Mouse (Mus musculus) thymus, adult 2 months (tissue): Measurements from ENCODE around the gene Gm13287. TPM values are rescaled to one million over a fixed set of nuclear protein-coding genes. Genes with fewer than 3 reads are reported as not detected.
"Not testable (repeated sequence)": the region's sequence is repeated elsewhere in the genome, so short reads cannot be mapped to it uniquely, and the experiment has no call there.

Experiments
- DNase-seq: peaks from one replicate; pipeline ENCODE4 v3.0.0; 2021
- H3K27ac ChIP-seq: fragments of 200-500 bp; 2 replicates; pipeline ENCODE4 v1.5.1; 2012; ENCODE audit warnings: low read length, control low read depth; ENCODE audit not compliant: control insufficient read depth, insufficient read depth
- H3K27me3 ChIP-seq: fragments of 200-500 bp; 2 replicates; pipeline ENCODE4 v1.6.1; 2012; ENCODE audit warnings: mild to moderate bottlenecking, low read length, moderate library complexity, mixed read lengths; ENCODE audit not compliant: control insufficient read depth, insufficient read depth
- H3K36me3 ChIP-seq: fragments of 200-500 bp; 2 replicates; pipeline ENCODE4 v1.6.1; 2012; ENCODE audit warnings: mild to moderate bottlenecking, low read length, moderate library complexity; ENCODE audit not compliant: control insufficient read depth, insufficient read depth
- H3K4me1 ChIP-seq: fragments of 200-500 bp; replicated peaks from 2 replicates; pipeline ENCODE4 v1.6.1; 2012; ENCODE audit warnings: low read length; ENCODE audit not compliant: control insufficient read depth, insufficient read depth
- H3K4me3 ChIP-seq: fragments of 200-500 bp; 2 replicates; pipeline ENCODE4 v1.5.1; 2012; ENCODE audit warnings: mild to moderate bottlenecking, low read length, control low read depth, moderate library complexity; ENCODE audit not compliant: control insufficient read depth, insufficient read depth
- CTCF ChIP-seq: fragments of 200-500 bp; IDR thresholded peaks from 2 replicates; pipeline ENCODE4 v1.5.1; 2012; ENCODE audit warnings: mild to moderate bottlenecking, control low read depth, low read length, moderate library complexity, borderline replicate concordance; ENCODE audit not compliant: control insufficient read depth, poor library complexity, insufficient read depth; ENCODE audit errors: extremely low read depth
- POLR2A ChIP-seq: fragments of 200-500 bp; IDR thresholded peaks from 2 replicates; pipeline ENCODE4 v1.6.1; 2012; ENCODE audit warnings: mild to moderate bottlenecking, low read length, control low read depth, moderate library complexity; ENCODE audit not compliant: control insufficient read depth, poor library complexity, insufficient read depth; ENCODE audit errors: extremely low read depth
- WGBS: fragments of 180-500 bp; shearing (Covaris S2); methylation state at CpG from one replicate; pipeline ENCODE4 v1.1.7; 2018; 5-methylcytosine and 5-hydroxymethylcytosine counted together
- polyA plus RNA-seq: library from polyadenylated mRNA; depleted of rRNA; stranded (reverse); fragments of >200 nt; gene quantifications from 2 replicates; pipeline ENCODE4 v1.2.3, GENCODE M21; 2012; rRNA removed

Gene Gm13287
- polyA plus RNA-seq = not detected in 2 replicates

DNA sequence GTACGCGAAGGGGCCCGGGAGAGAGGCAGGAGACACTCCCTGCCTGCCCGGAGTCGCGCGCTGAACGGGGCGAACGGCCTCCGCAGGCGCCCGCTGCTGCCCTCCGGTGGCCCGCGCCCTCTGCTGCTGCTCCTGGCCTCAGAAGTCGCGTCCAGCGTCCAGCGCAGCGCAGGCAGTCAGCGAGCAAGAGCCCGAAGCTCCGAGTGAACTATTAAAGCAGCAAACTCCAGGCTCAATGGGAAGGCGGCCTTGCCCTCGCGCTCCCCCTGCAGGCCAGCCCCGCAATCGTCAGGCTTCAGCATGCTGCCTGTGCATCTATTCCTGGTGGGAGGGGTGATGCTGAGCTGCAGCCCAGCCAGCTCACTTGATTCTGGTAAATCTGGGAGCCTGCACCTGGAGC is at the start of gene Gm13287:
Gene Gm13287, plus strand, starts transcription at position 301 of the 400 bp plus-strand sequence.
- no CpG with 5 or more reads among the region's 29 CpGs for WGBS
- not testable (repeated sequence) for H3K4me3 ChIP-seq, H3K4me1 ChIP-seq, DNase-seq, H3K27me3 ChIP-seq, H3K27ac ChIP-seq, H3K36me3 ChIP-seq

DNA sequence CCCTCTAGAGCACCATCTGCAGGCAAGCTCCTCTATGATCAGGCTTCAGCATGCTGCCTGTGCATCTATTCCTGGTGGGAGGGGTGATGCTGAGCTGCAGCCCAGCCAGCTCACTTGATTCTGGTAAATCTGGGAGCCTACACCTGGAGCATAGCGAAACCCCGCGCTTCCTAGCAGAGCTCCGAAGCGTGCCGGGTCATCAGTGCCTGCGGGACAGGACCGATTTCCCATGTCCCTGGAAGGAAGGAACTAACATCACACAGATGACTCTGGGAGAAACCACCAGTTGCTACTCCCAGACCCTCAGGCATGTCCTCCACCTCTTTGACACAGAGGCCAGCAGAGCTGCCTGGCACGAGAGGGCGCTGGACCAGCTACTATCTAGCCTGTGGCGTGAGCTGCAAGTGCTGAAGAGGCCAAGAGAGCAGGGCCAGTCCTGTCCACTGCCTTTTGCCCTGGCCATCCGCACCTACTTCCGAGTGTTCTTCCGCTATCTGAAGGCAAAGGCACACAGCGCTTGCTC is 48.2 kb upstream of the Gm13287 start, which contains the start of gene Gm13271:
Gene Gm13271, plus strand, starts transcription at position 51 of the 523 bp plus-strand sequence.
- H3K36me3 ChIP-seq, H3K27ac ChIP-seq, H3K4me1 ChIP-seq, H3K4me3 ChIP-seq, H3K27me3 ChIP-seq: not testable (repeated sequence)
- WGBS = 96% methylated on average over 15 of the region's 15 CpGs
- peak; percentile 80 for DNase-seq

DNA sequence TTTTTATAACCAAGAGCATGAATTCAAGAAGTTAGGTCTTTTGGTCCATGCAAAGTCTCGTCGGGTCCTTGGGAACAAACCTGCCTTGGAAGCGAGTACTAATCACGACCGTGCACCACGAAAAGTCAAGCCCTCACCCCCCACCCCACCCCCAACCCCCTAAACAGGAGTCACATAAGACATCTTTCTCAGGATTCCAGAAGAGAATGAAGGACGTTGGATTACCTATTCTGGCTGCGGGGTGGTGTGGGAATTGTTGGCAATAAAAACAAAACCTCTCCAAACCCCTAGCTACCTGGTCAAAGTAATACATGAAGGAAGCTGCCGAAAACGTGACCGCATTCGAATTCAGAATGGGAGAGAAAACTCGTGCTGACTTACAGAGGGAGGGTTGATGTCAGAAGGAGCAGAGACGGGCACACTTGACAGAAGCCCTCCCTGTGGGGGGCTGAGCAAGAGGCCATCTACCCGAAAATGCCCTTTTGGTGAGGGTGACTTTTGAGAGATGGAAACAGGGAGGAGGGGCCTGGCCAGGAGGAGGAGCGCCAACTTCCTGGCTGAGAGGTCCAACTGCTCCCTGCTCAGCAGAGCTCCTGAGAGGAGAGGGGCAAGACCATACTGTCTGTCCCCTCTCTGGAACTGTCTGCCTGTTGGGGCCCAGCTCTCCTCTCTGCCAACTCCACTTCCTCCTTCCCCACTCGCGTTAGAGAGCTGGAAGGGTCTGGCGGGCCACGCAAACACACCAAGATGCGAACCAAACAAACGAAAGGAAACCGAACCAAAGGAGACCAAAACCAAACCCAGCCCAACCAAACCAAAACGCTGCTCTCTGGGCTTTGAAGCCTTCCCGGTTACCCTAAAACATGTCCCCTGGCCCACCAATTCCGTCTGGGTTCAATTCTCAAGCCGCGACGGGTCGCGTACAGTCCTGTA is 46.2 kb upstream of the Gm13287 start:
- WGBS = 7% methylated on average over 29 of the region's 31 CpGs
- not testable (repeated sequence) for H3K36me3 ChIP-seq, H3K4me1 ChIP-seq, H3K27me3 ChIP-seq
- Histone ChIP-seq H3K27ac (peak overlapping the region; percentile 69), H3K4me3 (peak overlapping the region; percentile 58)
- DNase-seq = peak; percentile 25
- TF ChIP-seq POLR2A = peak; percentile 14; the same call in 1 of the 2 replicates

DNA sequence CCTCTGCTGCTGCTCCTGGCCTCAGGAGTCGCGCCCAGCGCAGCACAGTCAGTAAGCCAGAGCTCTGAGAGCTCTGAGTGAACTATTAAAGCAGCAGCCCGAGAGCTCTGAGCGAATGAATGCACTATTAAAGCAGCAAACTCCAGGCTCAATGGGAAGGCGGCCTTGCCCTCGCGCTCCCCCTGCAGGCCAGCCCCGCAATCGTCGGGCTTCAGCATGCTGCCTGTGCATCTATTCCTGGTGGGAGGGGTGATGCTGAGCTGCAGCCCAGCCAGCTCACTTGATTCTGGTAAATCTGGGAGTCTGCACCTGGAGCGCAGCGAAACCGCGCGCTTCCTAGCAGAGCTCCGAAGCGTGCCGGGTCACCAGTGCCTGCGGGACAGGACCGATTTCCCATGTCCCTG is 45.4 kb upstream of the Gm13287 start:
- peak overlapping the region; percentile 58 for H3K4me3 ChIP-seq
- TF ChIP-seq CTCF = peak; percentile 53
- peak; percentile 92 for DNase-seq
- H3K4me1 ChIP-seq, H3K27ac ChIP-seq, H3K36me3 ChIP-seq, H3K27me3 ChIP-seq: not testable (repeated sequence)
- 0% methylated on average over 21 of the region's 21 CpGs for WGBS

DNA sequence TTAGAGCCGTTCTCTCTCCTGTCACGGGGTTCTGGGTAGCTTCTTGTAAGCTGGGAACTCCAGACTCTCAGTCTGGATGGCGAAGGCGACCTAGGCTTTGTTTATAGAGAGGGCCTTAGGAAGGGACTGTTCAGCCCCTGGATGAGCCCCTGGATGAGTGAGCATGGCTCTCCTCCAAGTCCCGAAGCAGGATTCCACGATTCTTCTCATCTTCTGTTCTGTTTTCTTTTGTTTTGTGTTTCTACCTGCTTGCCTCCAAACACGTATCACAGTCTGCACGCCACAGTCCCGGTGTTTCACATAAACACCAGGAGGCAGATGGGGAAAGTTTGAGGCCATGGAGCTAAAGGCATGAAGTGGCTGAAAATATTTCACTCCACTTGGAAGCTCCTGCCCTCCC is 44.3 kb upstream of the Gm13287 start:
- H3K27me3 ChIP-seq, H3K4me1 ChIP-seq, H3K36me3 ChIP-seq, DNase-seq, H3K4me3 ChIP-seq, H3K27ac ChIP-seq: not testable (repeated sequence)
- WGBS = 96% methylated on average over 9 of the region's 9 CpGs

DNA sequence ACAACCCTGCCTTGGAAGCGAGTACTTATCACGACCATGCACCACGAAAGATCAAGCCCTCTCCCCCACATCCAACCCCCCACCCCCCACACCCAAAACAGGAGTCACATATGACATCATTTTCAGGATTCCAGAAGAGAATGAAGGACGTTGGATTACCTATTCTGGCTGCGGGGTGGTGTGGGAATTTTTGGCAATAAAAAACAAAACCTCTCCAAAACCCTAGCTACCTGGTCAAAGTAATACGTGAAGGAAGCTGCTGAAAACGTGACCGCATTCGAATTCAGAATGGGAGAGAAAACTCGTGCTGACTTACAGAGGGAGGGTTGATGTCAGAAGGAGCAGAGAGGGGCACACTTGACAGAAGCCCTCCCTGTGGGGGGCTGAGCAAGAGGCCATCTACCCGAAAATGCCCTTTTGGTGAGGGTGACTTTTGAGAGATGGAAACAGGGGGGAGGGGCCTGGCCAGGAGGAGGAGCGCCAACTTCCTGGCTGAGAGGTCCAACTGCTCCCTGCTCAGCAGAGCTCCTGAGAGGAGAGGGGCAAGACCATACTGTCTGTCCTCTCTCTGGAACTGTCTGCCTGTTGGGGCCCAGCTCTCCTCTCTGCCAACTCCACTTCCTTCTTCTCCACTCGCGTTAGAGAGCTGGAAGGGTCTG is 43.3 kb upstream of the Gm13287 start, which contains the start of gene Gm13283:
Gene Gm13283, plus strand, starts transcription at position 510 of the 659 bp plus-strand sequence.
- WGBS = 22% methylated on average over 10 of the region's 14 CpGs
- DNase-seq = peak; percentile 52
- not testable (repeated sequence) for H3K36me3 ChIP-seq, H3K27me3 ChIP-seq, H3K27ac ChIP-seq, H3K4me1 ChIP-seq
- H3K4me3 ChIP-seq = peak within 1 kb of the TSS; percentile 86

DNA sequence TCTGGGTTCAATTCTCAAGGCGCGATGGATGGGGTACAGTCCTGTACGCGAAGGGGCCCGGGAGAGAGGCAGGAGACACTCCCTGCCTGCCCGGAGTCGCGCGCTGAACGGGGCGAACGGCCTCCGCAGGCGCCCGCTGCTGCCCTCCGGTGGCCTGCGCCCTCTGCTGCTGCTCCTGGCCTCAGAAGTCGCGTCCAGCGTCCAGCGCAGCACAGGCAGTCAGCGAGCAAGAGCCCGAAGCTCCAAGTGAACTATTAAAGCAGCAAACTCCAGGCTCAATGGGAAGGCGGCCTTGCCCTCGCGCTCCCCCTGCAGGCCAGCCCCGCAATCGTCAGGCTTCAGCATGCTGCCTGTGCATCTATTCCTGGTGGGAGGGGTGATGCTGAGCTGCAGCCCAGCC is 42.6 kb upstream of the Gm13287 start:
- H3K36me3 ChIP-seq, H3K4me1 ChIP-seq, H3K27me3 ChIP-seq, H3K27ac ChIP-seq: not testable (repeated sequence)
- 0 out of 2 replicates have a peak, but pooled peaks have one; percentile 23 for TF ChIP-seq POLR2A
- H3K4me3 ChIP-seq = peak overlapping the region; percentile 86
- WGBS = 1% methylated on average over 26 of the region's 28 CpGs
- peak; percentile 35 for DNase-seq

DNA sequence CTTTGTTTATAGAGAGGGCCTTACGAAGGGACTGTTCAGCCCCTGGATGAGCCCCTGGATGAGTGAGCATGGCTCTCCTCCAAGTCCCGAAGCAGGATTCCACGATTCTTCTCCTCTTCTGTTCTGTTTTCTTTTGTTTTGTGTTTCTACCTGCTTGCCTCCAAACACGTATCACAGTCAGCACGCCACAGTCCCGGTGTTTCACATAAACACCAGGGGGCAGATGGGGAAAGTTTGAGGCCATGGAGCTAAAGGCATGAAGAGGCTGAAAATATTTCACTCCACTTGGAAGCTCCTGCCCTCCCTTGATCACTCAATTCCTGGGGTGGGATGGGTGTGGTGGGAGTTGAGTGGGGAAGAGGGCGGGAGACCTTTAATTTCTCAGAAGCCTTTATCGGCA is 41.3 kb upstream of the Gm13287 start:
- 80% methylated on average over 6 of the region's 8 CpGs for WGBS
- H3K4me1 ChIP-seq = not testable (repeated sequence)
- DNase-seq = peak; percentile 95

DNA sequence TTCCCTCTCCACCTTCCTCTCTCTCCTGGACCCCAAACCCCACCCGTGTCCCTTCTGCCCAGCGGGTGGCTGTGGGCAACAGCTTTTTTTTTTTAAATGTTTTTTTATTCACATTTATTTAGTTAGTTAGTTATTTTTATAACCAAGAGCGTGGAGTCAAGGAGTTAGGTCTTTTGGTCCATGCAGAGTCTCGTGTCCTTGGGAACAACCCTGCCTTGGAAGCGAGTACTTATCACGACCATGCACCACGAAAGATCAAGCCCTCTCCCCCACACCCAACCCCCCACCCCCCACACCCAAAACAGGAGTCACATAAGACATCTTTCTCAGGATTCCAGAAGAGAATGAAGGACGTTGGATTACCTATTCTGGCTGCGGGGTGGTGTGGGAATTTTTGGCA is 40.7 kb upstream of the Gm13287 start:
- not testable (repeated sequence) for H3K27ac ChIP-seq, H3K4me1 ChIP-seq, H3K4me3 ChIP-seq, H3K27me3 ChIP-seq, H3K36me3 ChIP-seq
- WGBS = 63% methylated on average over 9 of the region's 9 CpGs
- peak; percentile 28 for DNase-seq

More for the DNA sequence above, 41.3 kb upstream of the Gm13287 start:
- H3K4me3 ChIP-seq, H3K27ac ChIP-seq, H3K36me3 ChIP-seq, H3K27me3 ChIP-seq: not testable (repeated sequence)
